Mouse (Mus musculus) inflammation-experienced regulatory T-cells (primary cell): ENCODE data around the gene Grm8. TPM values are rescaled to one million over a fixed set of nuclear protein-coding genes. Genes with fewer than 3 reads are reported as not detected.

Source experiments
- polyA plus RNA-seq, 2 experiments: library from polyadenylated mRNA; unstranded; fragments of 100-300 nt; shearing (Covaris generic); gene quantifications; one replicate each; pipeline ENCODE4 v1.2.1; 2017

The Grm8 gene
- 1 to 10 TPM in 1 of 2 experiments, under 1 TPM in 1; 0.14 to 1.1 TPM for polyA plus RNA-seq

DNA sequence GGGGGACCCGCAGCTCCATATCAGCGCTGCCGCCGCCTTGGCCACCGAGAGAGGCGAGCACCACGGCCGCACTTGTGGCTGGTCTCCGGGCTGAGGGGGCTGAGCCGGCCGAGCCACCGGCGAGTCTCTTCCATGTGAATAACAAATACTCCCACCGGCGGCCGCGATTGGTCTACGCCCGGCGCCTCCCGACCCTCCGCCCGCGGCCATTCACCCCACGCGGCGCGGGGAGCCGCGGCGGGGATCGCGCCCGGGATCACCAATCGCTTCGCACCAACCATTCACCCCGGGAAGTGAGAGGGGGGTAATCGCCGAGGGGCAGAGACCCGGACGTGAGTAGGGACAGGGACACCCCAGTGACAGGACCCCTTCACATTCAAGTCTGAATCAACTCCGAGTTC lies at the start of gene Grm8:
TSS of gene Grm8 (minus strand) at position 178 of the 401 bp plus-strand sequence.

